Mouse (Mus musculus): ENCODE results near the gene Mfsd11. TPM values are rescaled to one million over a fixed set of nuclear protein-coding genes. Genes with fewer than 3 reads are reported as not detected.
A peak's percentile ranks its signal among the peaks of the same experiment; 100 is the strongest.

The Mfsd11 gene
- total RNA-seq (2015) (13.6 and 14.8 TPM in 2 replicates), total RNA-seq (2017) (11.1 and 11.2 TPM in 2 replicates)

DNA sequence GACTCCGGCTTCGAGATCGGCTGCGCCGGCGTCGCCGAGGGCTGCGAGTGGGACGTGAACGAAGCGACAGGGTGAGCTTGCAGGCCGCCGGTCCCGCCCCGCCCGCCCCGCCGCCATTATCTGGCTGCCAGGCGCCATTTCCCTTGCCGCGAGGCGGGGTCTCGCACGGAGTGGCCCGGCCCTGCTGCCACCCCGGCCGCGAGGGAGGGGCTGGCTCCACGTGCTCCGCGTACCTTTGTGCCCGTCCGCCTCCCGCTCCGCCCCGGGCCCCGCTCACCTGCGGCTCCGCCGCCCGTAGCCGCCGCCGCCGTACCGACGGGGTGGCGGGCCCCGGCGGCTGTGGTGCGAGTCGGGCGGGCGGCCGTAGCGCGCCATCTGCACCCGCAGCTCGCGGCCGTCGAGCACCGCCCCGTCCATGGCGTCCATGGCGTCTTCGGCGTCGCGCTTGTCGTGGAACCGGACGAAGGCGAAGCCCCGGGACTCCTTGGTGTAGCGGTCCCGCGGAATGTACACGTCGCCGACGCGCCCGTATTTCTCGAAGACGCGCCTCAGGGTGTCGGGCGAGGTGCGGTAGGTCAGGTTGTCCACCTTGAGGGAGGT, at the start of gene Mfsd11:
Gene Mfsd11 (plus strand): TSS at position 150 of the 600 bp plus-strand sequence.
- peak; percentile 12 for ATAC-seq (replicated peaks; ENCODE audit: poor library complexity)

DNA sequence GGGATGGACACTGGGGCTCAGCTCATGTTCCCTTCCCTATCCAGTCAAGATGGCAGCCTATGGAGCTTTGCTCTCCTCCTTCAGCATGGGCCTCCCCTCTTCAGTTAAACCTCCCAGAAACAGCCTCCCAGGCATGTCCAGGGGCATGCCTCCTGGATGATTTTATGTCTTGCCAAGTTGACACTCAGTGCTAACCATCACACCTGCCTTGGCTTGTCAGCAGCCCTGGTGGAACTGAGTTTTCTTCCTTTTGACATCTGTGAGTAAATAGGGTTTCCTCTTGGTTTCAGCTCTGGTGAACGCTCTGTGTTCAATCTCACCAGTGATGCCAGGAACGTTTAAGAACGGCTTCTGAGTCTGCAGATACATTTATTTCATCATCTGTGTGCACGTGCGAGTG, 49.5 kb upstream of the Mfsd11 start:
- ATAC-seq (replicated peaks; ENCODE audit: poor library complexity): no peak

DNA sequence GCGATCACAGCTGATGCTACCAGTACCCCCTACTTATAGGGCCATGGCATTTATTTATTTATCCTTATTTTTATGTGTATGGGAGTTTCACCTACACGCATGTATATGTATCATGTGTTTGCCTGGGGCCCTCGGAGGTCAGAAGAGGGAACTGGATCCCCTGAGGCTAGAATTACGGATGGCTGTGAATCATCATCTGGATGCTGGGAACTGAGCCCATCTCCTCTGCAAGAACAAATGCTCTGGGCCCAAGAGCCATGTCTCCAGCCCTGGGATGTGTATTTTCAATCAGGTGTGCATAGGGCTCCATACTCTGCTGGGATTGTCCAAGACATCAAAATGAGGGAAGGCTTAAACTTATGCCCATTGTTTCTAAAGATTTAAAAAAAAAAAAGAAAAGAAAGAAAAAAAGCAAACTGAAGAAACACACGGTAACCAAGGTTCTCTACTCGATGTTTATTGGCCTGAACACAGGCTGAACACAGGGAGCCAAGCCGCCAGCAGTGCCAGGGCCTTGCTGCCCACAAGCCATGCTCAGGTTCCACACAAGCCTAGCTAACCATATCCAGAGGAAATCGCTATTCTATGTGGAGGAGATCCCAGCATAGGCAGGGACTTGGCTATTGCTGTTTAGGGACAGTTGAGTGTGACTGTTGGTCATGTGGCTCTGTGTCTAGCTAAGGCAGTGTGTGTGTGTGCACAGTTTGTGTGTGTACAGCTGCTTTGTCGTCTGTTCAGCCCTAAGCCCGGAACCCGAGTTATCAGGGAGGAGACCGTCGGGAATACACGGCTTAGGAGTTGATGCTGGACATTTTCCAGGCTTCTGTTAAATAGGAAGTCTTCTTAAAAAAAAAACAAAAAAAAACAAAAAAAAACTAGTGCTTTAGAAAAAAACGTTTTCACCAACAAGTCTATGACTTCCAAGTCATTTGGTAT, 45.8 kb upstream of the Mfsd11 start:
- ATAC-seq (replicated peaks; ENCODE audit: poor library complexity): no peak

DNA sequence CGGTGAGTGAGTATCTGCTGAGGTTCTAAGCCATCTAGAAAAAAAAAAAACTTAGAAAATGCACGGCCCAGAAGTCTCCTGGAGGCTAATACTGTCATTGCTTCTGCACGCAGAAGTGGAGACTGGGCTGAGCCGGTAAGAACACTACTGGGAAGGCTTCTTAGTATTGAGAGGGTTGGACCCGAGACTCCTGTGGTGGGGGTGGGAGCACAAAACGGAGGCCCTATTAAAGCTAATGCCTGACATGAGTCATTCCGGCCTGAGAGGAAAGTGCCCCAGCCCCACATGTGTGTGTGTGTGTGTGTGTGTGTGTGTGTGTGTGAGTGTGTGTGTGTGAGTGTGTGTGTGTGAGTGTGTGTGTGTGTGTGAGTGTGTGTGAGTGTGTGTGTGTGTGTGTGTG, 45.1 kb upstream of the Mfsd11 start:
- no peak for ATAC-seq (replicated peaks; ENCODE audit: poor library complexity)

DNA sequence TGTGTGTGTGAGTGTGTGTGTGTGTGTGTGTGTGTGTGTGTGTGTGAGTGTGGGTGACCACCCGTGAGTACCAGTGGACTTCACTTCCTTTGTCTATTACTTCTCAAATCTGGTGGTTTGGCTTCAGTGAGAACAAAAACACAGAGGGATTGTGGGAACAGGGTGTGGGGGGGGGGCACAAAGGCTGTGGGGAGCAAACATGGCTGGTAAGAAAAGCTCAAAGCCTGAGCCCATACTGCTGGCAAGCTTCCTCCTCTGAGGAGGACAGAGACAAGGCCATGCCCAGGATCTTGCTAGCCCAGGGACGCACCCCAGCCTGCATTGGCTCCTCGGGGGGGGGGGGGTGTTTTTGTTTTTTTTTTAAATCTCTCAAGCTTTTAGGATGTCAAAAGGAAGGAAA, 44.7 kb upstream of the Mfsd11 start:
- ATAC-seq (replicated peaks; ENCODE audit: poor library complexity): no peak

DNA sequence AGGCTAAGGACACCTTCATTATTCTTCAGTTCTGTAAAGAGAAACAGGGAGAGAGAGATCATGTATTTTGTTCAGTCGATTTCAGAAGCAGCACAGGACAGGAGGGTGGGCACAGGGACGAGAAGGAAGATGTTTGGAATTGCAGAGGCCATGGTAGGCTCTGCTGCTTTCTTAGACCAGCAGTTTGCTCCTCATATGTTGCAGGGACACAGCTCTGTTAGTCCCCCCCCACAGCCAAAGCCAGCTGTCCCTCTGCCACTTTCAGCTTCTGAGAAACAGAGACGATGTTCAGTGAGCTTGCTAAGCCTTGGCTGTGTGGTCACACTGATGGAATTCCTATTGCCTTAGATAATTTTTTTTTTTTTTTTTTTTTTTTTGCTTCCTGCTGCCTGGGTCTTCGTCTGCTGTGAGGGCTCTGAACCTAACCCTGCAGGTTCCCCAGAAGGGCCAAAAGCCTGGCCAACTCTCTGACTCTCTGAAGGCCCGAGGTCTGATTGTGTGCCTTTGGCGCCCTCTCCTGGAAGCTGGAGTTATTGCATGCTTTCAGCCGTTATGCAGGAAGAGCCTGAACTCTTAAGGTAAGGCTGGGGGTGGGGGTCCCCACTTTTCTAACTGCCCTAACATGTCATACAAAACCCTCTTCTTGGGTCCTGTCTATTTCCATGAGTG, 44.2 kb upstream of the Mfsd11 start:
- peak; percentile 76 for ATAC-seq (replicated peaks; ENCODE audit: poor library complexity)

DNA sequence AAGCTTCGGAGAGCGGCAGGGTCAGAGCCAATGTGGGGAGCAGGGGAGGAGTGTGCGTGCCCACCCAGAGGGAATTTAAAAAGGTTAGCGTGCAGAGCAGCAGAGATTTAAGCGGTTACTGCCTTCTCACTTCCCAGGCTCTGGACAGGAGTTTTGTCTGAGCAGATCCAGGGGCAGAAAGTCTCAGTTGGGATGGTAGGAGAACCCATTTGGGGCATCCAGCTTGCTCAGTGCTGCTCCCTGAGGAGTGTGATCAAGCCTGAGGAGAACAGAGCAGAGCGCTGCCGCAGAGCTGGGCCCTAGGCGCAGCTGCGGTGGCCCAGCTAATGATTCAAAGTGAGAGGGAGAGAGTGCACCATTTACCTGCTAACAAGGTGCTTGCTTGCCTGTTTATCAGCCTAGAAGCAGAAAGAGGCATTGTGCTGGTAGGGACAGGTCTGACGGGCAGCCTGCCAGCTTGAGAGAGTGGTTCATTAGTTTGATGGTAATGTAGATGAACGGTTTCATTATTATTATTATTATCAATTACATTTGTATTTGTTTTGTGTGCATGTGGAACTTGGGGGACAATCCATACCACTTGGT, 43.3 kb upstream of the Mfsd11 start:
- no peak for ATAC-seq (replicated peaks; ENCODE audit: poor library complexity)

DNA sequence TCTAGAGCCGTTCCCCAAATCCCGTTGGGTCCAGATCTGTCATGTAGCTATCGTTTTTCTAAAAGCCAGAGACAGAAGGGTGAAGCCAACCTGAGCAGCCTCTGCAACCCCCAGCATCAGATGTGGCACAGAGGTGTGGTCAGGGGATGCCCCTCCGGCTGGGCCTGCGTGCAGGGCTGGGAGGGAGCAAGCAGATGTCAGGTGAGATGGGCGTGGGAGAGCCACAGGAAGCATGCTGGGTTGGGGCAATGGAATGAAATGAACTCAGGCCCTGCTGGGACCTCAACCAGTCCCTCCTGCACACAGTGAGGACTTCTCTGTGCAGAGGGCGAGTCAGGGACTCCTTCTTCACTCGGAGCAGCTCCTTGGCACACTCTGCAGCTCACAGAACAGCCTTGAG, 42.7 kb upstream of the Mfsd11 start:
- no peak for ATAC-seq (replicated peaks; ENCODE audit: poor library complexity)

DNA sequence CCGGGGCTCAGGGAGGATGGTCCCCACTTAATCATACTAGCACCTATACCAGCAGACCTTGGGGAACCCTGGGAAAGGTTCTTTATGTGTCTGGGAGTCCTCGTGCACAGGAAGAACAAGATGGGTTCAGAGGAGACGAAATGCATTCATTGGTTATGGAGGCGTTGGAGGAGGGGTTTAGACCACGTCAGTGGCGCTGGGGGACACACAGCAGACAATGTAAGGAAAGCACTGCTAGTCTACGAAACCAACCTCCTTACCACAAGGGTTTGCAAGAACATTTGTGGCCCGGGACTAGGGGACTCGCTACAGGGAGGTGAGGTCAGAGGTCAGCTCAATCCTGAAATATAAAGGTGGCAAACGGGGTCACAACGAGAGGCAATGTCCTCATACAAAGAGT, 41.7 kb upstream of the Mfsd11 start:
- ATAC-seq (replicated peaks; ENCODE audit: poor library complexity): no peak

DNA sequence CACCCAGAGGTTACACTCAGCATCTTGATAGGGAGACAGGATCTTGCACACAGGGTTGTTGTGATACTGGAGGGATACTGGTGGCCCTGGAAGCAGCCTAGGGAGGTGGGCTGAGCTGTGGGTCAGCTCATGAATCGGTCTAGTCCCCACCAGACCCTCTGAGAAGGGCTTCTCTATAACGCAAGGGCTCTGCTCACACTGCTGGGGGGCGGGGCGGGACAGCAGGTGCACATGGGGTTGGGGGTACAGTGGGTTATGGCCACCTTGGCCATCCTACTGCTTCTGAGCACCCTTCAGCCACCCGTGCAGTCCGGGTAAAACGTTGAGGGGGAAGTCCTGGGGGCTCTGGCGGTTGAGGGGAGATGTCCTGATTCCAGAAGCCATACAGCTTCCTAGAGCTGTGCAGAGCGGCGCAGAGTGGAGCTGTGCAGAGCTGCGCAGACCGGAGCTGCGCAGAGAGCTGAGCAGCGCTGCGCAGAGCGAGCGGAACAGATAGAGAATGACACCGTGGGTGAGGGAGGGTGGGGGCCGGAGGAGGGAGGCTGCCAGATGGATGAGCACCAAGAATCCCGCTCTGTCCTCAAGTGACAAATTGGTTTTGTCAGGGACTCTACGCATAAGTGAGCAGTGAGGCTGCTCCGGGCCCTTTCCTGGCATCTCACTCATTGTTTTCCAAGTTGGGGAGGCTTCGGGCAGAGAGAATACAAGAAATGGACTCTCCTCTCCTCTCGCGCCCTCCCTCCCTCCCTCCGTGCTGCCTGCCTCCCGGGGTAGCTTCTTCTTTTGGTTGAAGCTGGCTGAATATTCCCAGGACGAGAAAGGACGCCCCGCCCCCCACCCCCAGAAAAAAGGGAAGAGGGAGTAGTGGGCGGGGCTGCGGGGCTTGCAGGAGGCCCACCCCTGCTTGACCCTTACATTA, 41.0 kb upstream of the Mfsd11 start:
- ATAC-seq (replicated peaks; ENCODE audit: poor library complexity): peak; percentile 71

DNA sequence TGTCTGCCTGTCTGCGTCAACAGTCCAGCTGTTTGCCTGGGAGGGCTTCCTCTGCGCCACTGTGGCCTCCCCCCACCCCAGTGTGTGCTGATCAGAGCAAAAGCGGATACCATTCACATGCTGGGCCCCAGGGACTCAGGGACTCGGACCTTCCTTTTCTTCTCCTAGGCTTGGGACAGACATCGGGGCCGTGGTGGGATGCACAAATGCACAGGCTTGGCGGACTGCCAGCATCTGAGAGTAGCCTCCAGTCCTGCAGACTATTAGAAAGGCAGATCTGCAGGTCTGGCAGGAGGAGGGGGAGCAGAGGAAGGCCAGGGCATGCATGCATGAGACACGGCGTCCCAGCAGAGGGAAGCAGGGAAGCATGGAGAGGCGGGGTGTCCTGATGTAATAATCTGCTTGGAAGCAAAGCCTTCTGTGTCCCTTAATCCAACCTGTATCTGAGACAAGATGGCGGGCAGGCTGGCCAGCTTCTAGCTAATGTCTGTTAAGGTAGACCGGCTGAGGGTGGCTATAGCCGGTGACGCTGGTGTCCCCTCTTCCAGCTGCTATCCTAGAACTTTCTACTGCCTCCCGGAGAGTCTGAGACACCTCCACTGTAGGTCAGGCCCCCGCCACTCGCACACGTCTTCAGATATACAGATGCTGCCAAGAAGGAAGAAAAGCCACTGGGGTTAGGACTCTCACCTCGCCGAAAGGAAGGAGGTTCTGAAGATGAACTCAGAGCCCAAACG, 39.3 kb upstream of the Mfsd11 start:
- ATAC-seq (replicated peaks; ENCODE audit: poor library complexity): no peak

DNA sequence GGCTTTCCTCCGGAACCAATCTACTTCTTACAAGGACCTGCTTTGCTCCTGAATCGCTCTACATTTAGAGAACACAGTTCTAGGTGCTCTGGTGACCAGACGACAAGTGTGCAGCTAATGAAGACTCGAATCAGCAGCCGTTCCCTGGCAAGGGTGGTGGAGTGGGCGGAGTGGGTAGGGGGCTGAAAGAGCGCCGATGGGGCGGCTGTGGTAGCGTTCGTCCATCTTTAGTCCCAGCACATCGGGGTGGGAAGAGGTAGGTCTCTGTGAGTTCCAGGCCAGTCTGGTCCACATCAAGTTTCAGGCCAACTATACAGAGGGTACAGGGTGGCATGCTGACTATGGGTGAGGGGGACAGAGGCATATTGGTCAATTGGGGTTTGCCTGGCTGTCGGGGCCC, 38.6 kb upstream of the Mfsd11 start:
- ATAC-seq (replicated peaks; ENCODE audit: poor library complexity): no peak

DNA sequence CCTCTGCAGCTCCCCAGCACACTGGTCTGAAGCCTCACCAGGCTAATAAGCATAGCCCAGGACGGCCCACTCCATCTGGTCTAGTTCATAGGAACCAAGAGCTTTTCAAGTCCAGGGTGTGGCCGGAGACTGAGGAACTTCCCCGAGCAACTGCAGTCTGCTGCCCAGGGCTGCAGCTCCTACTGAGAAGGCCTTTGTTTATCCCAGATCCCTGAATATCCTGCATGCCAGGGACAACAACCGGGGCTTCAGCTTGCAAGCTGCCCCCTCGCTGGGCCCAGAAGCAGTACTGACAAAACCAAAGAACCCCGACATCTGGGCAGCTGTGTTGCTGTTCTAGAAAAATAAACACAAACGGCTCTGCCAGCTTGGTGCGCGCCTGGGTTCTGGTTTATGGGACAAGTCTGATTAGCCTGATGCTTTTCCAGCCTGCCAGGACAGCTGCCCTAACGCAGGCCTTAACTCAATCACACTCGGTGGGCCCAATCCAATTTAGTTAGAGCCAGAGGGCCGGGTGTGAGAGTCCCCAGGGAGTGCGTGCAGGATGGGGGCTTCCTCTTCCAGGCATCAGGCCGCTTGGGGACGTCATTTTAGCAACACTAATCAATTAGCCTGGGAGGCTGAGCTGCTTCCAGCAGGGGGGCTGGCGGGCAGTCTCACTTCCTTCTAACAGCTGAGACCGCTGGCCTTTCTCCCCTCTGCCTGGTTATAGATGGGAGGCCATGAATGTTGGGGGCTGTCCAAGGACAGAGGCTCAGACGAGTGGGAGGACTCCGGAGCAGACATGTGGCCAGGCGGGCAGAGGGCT, 38.0 kb upstream of the Mfsd11 start:
- 0 out of 2 replicates have a peak, but pooled peaks have one; percentile 17 for ATAC-seq (replicated peaks; ENCODE audit: poor library complexity)

DNA sequence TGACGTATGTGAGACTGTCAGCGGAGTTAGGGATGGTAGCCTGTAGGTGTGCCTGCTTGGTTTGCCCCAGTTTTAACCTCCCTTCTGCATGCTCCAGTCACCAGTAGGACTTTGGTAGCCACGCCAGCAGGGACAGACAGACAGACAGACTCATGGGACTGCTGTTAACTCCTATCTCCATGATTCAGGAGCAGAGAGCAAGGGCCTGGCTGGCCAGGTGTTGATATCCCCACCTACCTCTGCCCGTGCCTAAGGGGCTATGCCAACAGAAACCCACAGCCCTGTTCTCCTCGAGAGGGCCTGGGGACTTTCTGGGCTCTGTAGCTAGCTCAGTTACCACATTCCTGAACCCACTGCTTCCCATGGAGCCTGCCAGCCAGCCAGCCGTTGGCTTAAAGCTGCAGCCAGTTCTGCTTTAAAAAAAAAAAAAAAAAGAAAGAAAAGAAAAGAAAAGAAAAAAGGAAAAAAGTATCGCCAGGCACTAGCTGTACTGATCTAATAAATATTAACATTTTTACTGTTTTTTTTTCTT, 37.3 kb upstream of the Mfsd11 start:
- ATAC-seq (replicated peaks; ENCODE audit: poor library complexity): no peak

DNA sequence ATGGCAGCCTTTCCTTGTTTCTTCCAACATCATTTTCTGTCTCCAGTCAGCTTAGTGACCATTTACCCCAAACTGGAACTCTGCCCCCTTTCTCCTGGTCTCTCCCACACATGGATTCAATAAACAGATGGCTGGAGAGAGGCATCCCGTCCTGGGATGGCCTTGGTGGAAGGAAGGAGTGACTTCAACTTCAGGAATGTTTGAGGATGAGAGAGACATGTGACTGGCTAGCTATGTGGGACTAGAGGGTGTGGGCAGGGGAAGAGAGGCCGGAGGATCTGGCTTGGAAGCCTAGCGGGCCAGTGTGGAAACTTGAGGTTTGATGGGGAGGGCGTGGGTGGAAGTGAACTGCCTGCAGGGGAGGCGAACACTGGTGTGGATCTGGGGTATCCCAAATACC, 35.5 kb upstream of the Mfsd11 start:
- ATAC-seq (replicated peaks; ENCODE audit: poor library complexity): no peak

DNA sequence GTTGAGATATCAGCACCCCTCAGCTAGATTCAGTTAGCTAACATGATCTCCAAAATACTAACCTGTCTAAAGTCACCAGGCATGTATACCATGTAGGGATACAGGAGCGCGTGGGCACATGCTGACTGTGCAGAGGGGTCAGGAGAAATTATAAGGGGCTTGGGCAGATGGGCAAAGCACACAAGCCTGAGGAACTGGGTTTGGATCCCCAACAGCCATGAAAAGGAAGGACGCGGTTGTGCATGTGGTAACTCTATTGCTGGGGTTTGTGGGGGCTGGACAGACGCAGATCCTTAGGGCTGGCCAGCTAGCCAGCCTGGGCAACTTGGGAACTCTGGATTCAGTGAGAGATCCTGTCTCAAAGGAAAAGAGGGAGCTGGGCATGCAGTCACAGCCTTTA, 34.7 kb upstream of the Mfsd11 start:
- no peak for ATAC-seq (replicated peaks; ENCODE audit: poor library complexity)

DNA sequence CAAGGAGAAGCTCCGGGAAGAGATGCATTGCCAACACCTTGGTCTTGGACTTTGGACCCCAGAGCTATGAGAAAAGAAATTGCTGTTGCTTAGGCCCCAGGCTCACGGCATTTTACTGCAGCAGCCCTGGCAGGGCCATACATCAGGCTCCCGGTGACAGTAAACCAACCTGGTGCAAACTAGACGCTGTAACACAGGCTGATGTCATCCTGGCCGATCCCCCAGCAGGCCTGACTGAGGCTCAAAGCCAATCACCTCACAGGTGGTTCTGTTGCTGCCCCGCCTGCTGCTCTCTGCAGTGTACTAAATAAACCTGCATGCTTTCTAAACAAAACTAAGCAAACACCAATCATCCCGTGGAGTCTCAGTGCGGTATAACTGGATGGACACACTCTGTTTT, 33.5 kb upstream of the Mfsd11 start:
- ATAC-seq (replicated peaks; ENCODE audit: poor library complexity): no peak

DNA sequence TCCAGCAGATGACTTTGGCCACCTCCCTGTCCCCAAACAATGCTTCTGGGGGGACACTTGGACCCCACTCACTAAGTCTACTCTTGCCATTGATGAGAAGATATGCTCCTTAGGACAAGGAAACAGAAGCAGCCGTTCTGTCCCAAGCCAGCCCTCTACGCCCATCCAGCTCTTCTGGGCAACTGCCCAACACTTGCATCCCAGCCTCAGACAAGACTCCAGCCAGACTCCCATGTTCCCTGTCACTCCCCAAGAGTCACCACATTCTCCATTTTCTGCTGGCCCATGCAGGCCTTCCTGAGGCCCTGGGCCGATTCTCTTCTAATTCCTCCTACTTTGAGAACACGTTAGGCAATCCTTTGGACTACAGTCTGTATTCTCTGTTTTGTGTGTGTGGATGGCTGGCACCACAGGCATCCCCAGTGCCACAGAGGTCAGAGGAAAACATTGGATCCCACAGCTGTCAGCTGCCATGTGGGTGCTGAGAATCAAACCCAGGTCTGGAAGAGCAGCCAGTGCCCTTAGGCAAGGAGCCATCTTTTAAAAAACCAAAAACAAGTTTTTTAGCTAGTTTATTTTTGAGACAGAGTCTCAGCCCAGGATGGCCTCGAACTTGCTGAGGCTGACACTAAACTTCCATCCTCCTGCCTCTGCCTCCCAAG, 32.2 kb upstream of the Mfsd11 start:
- no peak for ATAC-seq (replicated peaks; ENCODE audit: poor library complexity)

Measured in megakaryocyte progenitor cell, adult 5-6 weeks (primary cell).